Mouse (Mus musculus) mature B cell (primary cell): ENCODE results near the gene Dab2.

Experiments
- in situ Hi-C: fragments of 300-500 bp; cut with MboI; formaldehyde crosslinking; loops from 2 replicates; pipeline ENCODE4 v1.14.3; 2019

Dab2 gene

DNA sequence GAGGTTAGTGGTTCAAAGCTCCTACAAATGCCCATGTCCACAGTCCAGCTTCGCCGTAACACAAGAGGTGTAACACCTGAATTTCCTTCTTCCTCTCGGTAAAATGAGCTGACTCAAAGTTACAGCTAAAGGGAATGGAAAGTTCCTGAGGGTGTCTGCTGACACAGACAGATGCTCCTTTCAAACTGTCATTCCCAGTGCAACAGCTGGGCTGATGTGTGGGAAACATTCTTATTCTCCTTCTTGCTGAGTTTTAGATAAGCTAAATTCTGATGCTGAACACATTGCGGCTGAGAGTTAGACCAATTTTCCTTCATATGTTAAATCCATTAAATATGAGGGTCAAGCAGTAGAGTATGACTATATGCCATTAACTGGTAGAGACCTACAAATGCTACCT, 94.0 kb downstream of the Dab2 start:
- in situ Hi-C loops = no loop called here

DNA sequence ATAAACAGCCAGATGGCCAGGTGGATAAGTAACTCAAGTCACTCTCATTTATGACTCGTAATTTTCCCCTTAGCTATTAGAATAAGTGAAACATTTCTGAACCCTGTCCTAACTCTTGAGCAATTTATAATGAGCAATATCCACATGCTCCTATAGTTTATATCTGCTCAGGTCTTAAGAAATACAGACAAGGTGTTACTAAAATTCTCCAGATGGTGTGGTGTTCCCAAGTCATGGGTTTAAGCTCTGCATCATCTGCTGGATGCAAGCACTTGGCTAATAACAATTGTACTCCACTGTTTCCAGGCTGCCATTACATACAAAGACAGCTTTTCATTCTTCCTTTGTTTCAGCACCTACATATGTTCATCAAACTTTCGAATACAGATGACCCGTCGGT, 98.6 kb downstream of the Dab2 start:
- in situ Hi-C loops = no loop called here

DNA sequence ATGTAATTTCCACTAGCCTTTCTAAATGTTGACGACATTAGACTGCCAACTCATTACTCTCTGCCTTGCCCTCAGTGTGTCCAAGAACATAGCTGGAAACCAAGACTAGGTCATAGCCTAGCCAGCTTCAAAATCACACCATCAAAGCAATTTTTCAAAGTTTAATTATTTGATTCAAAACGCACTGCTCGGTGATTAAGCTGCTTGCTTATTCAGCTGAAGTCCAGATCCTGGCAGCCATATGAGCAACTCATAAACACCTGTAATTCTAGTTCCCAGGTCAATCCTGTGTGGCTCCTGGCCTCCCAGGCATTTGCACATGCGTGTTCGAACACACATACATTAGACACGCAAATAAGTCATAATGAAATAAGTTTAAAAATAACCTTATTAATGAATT, 99.3 kb downstream of the Dab2 start:
- in situ Hi-C loops = no loop called here

DNA sequence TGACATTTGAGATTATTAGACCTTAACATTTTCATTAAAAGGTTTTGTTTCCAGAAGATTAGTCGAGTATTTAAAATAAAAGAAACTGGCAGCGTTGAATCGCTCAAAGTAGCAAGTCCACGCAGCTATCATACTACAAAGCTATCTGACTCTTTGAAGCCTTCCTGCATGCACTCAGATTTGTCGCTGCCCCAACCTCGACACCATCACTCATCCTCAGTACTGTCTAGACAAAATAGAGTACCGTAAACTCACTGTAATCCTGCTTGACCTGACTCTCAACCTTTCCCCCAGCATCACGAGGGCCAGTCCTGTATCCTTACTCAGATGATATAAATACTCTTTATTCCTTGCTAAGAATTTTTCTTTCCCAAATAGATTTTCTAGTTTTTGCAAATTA, 100.5 kb downstream of the Dab2 start:
- in situ Hi-C loops = no loop called here

DNA sequence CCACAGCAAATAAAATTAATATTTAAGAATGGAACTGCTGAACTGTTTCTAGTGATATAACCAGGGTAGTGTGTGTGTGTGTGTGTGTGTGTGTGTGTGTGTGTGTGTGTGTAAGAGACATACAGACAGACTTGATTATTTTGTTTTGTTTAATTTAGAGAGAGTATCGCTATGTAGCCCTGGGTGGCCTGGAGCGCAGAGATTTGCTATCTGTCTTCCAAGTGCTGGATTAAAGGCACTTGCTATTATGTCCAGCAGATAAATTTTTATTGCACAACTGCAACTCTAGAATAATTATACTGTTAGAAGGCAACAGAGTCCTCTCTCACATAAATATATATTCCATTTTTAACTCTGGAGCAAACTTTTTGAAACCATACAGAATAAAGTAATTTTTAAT, 102.8 kb downstream of the Dab2 start:
- in situ Hi-C loops = no loop called here

DNA sequence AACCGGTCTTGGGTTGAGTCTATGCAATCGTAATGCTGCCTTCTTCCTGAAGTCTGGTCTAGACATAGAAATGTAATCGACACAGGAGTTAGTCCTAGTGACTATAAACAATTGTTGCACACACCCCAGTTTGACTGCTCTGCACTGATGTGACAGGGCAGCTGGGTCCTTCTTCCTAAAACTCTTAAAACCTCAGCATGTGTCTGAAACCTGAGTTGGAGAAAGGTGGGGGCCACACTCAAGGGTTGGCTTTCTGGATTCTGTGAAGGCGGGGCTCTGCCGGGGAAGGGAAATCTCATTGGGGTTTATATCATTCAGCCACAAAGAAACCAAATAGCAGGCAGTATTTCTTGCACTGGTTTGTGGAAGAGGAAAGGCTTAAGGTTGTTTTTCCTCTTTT, 104.6 kb downstream of the Dab2 start:
- in situ Hi-C loops = no loop called here

DNA sequence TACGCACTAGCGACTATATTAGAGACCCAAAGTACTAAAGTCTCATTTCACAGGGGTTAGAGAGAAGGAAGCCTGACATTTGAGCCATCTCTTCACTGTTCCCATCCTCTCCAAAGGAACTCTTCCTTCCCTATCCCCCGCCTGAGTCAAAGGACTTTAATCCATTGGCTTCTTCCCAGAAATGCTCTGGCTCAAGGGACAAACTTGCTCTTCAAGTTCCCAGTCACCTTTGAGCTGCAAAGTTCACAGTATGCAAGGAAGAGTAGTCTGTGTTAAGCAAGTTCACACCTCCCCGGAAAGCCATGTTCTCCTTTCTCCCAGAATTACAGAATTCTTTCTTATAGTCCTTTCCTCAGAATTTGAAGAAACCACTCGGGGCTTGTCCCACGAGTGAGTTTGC, 107.2 kb downstream of the Dab2 start:
- in situ Hi-C loops = no loop called here

DNA sequence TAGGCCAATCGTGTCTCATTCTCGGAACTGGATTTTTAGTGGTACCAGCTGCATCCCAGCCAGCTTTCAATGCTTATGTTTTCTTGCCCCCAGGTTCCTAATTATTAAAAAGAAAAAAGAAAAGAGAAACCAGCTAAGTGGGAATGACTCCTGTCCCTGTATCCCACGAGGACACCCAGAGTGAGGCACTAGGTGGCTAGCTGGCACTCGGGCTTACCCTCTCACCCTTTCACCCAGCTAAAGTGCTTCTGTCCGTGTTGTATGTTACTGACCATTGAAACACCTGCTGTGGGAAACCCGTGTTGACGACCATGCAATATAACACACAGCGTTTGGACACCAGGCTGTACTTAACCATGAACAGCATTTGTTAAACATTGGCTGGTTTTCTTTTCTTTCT, 109.4 kb downstream of the Dab2 start:
- in situ Hi-C loops = no loop called here

DNA sequence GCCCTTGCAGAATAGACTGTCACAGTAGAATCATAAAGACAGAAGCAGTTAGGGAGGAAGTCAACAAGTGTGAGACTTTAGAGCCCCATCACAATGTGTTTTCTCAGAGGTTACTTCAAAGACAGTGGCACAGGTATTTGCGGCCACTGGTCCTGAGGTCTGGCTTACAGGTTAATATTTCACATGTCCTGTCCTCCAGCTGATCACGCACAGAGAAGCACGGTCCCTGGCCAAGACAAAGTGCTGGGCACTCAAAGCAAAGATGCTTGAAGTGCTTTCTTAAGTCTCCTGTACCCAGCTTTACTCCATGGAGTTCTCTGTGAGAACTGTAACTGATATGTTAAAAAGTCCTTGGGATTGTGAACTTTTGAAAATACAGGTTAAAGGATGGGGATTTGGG, 110.6 kb downstream of the Dab2 start:
- in situ Hi-C loops = no loop called here

DNA sequence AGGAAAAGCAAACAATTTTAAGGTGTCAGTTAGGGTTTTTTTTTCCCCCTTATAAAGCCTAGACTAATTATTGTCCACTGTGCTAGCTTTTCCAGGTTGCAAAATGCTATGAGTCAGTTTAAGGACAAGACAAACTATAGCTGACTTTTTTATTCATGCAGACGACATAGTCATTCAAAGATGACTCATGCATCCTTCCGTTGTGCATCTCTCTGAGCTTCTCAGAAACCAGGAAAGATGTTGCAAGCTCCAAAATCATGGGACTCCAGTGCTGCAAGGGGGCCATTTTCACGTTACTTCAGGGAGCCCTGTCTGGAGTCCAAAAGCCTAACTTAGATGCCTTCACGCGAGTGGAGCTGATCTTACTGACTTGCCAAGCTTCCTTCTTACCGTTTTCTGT, 111.7 kb downstream of the Dab2 start:
- in situ Hi-C loops = no loop called here

DNA sequence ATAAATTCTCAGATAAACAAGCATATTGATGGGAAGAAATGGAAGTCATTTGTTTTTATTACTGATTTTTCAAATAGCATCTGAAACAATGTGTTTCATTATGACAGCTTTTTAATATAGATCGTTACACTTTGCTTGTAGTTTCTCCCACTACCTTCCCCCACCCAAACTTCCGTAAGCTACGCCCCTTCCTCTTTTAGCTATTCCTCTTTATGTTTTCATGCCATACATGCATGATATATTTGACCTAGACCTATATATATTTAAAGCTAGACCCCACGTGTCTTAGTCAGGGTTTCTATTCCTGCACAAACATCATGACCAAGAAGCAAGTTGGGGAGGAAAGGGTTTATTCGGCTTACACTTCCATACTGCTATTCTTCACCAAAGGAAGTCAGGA, 115.7 kb downstream of the Dab2 start:
- in situ Hi-C loops = no loop called here

DNA sequence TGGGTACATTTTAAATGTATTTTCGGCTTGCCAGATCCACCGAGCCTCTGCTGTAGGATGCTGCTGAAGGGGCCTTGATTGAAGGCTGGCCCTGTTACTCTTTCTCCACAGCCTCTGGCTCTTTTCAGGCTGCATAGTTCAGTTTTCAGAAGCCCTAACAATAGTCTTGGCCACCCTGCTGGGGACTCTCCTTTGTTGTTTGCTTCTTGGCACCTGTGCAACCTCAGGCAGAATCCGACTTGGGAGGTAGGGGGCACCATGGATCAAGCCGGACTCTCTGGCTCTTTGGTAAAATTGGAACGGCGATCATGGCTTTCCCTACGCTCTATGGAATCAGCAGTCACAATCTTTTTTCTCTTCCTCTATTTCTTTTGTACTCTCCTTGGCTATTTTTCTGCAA, 132.2 kb downstream of the Dab2 start:
- in situ Hi-C loops = no loop called here

DNA sequence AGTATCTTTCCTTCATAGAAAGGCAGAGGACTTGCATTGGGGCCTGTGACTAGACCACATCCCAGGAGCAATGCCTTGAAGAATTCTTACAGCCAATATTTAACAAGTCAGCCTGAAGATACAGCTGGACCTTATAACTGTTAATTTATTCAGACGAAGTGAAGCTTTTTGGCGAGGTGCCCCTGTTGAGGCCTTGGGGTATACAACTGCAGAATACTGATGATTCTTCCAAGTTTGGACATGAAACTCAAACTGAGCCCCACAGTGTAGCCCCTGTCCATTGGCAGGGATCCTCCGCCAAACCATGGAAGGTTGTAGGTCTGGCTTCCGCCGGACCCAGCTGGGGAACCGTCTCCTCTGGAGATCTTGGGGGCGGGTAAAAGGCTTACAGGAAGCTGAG, 132.8 kb downstream of the Dab2 start:
- in situ Hi-C loops = no loop called here

DNA sequence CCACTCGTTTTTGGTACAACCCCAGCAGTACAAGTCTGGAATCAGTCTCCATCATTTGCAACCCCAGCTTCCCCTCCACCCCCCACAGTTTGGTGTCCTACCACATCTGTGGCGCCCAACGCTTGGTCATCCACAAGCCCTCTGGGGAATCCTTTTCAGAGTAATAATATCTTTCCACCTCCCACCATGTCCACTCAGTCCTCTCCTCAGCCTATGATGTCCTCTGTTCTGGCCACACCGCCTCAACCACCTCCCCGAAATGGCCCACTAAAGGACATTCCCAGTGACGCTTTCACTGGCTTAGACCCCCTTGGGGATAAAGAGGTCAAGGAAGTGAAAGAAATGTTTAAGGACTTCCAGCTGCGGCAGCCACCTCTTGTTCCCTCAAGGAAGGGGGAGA, 135.7 kb downstream of the Dab2 start:
- in situ Hi-C loops = no loop called here

DNA sequence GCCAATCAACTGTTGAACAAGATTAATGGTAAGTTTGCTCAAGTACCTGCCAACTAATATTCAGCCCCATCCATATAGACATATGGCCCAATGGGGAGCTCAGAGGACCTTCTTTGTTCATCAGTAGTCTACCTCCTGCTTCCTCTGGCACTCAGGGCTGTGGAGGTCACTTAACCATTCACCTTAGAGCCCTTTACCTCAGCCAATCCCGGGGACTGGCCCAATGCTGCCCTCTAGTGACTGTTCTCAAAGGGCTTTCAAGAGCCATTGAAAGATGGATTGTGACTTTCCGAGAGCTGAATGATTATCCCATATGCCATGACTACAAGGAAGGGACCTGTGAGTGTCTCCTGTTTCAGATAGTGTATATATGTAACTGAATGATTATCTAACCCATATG, 136.2 kb downstream of the Dab2 start:
- in situ Hi-C loops = no loop called here

DNA sequence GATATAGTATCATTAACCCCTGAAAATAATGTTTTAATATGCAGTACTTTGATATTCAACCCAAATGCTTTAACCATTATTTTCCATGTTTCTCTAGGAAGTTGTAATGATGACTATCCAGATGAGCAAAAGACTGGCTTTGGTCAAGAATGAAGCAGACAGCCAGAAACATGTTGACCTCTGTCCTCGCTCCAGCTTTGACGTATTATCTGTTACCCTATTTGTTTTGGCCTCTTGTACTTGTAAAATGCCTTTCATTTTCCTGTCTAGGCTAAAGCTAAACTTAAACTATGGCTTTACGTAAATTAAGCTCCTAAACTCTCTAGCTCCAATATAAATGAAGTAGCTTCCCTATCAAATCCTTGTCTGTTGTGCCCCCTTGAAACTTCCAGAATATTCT, 139.1 kb downstream of the Dab2 start:
- in situ Hi-C loops = no loop called here

DNA sequence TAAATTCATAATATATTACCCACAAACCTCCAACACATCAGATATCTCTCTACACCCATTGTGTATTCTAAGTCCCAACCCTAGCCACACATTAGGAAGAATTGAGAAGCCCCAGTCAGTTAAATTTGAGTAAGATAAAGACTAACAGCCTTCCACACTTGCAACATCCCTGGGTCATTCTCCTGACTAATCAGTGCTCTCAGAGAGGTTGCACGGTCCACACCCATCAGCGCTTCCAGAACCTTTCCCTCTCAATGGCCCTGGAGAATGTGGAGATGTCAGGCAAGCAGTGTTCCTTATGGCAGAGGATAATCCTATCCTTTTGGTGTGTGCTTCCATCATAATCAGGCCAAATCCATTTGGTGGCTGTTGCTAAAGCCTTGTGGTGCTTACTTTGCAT, 144.9 kb downstream of the Dab2 start:
- in situ Hi-C loops = no loop called here

DNA sequence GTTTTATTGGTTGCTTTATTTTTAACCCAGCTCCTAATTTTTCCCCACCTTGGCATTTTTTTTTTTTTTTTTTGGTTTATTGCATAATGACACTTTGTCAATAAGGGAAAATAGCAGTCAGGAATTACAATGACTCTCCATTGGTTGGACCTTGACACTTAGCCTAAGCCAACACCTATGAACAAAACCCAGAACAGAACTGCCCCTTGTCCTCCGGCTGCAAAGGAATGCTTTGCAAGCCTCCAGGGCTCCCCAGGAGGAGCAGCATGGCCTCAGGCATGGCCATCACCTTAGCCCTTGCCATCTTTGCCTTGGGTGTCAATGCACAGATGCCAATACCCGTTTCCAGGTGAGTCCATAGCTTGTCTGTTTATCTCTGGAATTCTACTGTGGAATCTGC, 145.5 kb downstream of the Dab2 start, which contains the start of gene C9:
Gene C9, plus strand, starts transcription at position 193 of the 400 bp plus-strand sequence.
- in situ Hi-C loops = no loop called here

DNA sequence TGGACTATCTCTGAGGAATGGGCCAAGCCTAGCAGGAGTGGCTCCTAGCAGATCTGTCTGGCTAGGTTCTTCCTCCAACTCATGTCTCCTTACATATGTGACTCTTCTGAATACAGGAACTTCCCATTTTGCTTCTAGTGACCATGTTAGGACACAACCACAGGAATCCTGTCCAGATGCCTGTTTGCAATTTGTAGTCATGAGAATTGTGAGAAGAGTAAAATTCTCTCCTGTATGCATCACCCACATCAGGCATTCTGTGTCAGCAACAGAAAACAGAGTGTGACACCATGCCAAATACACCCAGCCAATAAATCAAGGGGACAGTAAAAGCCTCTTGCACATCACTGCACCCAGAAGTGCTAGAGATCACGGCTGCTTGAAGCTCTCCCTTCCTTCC, 146.6 kb downstream of the Dab2 start:
- in situ Hi-C loops = no loop called here

DNA sequence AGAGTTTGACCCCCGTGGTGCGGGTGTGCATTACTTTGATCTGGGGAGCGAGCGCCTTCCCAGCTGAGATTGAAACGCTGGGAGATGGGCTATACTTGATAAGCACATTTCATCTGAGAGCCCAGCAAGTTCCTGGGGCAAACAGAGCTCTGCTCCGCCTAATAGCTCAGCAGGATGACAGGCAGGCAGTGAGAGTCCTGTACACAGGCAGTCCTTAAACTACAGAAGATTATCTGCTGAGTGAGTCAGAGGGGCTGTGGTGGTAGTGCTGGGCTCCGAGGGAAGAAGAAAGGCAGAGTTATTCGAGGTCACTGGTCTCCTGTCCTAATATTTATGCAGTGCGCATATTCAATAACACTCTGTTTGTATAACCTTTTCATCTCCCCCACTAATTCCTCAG, 149.3 kb downstream of the Dab2 start:
- in situ Hi-C loops = no loop called here

DNA sequence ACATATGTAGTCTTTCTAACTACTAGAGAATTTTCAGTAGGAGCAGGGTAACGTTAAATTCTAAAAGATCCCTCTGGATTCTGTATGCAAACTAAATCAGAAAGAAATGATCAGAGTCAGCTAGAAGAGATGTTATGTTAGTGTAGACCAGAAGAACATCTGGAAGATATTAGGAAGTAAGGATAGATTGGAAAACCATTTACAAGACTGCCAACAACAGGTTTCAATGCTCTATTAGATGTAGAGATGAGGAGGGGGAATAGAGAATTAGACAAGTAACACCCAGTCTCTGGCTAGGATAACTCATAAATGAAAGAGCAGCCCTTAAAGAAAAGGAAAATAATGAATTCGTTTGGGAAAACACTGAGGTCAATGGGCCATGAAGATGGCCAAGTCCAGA, 154.9 kb downstream of the Dab2 start:
- in situ Hi-C loops = no loop called here

DNA sequence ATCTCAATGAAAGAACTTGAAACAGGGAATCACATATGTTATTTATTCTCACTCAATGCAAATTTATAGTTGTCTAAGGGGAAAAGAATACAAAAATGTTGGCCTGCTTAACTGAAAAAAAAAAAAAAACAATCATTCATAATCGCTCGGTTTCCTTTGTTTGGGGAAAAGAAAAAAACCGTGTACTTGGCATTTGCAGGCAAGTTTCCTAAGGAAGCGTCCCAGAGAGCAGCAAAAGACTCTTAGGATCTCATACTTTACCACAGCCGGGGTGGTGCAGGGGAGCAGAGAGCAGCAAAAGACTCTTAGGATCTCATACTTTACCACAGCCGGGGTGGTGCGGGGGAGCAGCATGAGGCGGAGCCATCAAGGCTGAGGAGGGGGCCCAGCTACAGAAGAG, 161.8 kb downstream of the Dab2 start:
- in situ Hi-C loops = no loop called here

DNA sequence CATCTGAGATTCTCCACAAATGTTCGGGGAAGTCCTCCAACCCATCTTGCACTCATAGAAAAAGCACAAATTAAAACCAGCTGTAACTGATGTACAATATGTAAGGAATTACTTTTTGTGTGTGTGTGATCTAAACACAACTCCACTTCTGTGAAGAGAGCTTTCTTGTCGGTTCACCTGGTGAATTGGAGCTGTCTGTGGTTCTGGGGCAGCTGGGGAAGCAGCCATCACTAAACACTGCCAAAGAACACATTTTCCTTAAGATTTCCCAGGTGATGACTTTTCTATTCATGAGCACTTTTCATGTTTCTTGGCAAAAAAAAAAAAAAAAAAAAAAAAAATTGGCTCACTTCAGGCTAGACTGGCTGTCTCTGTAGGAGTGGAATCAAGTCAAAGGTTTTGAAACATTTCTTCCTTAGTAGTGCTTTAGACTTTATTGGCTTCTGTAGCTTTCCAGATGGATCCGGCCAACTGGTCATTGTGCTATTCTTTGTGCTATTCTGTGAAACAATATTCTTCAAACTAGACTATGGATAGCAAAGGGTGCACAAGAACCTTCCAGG, 163.9 kb downstream of the Dab2 start:
- in situ Hi-C loops = no loop called here

DNA sequence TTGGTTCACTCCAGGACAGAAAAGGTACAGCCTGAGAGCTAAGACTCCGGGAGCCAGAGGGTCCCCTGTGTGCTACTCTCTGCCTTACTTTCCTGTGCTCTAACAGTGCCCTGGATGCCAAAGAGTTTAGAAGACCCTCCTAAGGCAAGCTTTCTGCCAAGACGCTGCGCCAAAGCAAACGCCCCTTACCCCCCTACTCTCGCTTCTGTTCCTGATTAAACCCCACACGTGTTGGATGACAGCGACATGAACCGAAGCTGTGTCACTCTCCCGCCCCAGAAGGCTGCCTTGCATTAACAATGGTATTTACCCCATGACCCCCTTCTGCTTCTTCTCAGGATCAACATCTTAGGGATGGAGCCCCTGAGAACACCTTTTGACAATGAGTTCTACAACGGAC, 167.4 kb downstream of the Dab2 start:
- in situ Hi-C loops = no loop called here

DNA sequence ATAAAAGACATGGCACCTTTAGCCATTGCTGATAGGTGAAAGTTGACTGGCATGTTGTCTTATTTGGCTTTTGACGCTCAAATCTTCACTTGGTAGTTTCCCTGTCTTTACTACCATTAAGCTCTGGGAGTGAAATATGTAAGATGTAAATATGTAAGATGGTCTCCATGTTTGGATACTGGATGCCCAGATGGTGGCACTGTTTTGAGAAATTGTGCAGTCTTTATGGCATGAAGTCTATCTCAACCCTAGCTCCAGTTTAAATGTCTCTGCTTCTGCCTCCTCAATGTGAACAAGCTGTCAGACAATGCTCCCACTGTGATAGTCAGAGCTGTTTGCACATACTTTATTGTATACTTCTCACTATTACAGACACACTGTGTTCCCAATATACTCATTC, 169.3 kb downstream of the Dab2 start:
- in situ Hi-C loops = no loop called here
